Mouse (Mus musculus): Measurements from ENCODE around the gene Lamb3.

The Lamb3 gene

DNA sequence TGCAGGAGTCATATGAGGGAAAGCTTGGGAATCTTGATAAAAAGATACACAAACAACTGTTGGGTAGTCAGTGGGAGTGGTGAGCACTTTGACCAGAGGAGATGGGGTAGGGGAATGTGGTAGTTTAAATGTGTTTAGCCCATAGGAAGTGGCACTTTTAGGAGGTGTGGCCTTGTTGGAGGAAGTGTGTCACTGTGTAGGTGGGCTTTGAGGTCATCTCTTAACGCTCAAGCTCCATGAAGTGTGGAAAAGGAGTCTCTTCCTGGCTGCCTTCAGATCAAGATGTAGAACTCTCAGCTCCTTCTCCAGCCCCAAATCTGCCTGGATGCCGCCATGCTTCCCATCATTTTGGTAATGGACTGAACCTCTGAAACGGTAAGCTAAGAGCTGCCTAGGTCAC lies at the start of gene Lamb3:
Gene Lamb3, plus strand, starts transcription at position 197 of the 400 bp plus-strand sequence.
- no peak for DNase-seq (ENCODE audit: low spot score)

DNA sequence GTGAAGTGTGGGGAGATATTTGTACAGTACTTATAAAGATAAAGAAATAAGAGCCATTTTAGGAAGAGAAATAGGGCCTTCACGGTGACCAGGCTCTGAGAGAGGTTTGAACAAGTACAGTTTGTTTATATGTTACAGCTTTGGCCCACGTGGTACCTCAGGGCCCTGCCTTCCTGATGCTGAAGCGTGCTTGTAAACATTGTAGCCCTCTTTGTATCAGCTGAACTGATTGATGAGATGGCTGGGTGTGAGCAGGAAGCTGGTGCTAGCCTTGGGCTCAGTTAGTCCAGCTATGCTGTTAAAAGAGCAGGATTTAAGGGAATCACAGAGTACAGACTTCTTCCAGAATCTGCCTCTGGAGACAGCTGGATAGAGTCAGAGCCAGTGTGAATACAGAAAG lies 48.3 kb upstream of the Lamb3 start:
- no peak for DNase-seq (ENCODE audit: low spot score)

DNA sequence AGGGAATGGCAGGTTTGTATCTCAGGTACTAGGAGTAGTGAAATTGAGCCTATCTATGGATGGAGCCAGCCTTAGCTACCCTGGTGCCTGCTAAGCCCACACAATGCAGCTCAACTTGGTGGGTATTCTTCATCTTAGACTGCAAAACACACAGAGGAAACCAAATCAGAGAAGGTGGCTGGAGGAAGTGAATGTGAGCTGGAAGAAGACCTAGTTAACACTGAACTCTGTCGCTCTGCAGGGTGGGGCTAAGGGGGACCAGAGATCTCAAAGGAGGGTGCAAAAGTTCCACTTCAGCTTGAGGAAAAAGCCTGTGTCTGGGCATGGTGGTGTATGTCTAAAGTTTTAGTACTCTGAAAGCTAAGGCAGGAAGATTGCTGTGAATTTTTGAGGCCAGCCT lies 47.9 kb upstream of the Lamb3 start:
- DNase-seq (ENCODE audit: low spot score), result no peak

DNA sequence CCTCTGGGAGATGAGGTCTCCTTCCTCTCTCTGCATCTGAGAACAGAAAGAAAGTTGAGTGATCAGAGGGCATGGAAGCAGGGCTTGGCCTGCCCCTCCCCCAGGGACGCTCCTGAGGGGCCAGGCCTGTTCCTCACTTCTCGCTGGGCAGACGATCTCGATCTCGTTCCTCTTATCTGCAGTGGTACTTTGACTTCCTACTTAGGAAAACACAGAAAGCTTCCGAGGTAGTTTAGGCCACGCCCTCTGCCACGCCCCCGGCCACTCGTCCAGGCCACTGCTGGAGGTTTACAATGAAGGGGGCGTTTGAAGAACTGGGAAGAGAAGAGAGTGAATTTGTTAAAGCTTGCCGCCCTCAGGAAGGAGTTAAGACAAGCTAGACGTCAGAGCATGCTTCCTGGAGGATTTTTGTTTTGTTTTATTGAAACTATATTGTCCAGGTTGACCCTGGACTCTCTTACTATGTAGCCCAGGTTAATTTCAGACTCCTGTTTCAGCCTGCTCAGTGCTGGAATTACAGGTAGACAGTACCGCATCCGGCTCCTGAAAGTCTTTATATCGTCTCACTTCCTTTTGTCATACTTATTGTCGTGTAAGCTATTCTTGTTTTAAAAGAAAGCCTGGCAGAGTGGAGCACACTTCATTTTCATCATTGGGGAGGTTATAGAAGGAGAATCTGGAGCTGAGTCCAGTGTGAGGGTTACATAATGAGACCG lies 47.0 kb upstream of the Lamb3 start:
- DNase-seq (ENCODE audit: low spot score), result peak; percentile 77

GRCm38 (mm10) chr1:193167746-193168145 lies 39.8 kb upstream of the Lamb3 start, which contains the start of gene A130010J15Rik:
Gene A130010J15Rik, plus strand, starts transcription at chr1:193168046.
- DNase-seq (ENCODE audit: low spot score), result no peak

DNA sequence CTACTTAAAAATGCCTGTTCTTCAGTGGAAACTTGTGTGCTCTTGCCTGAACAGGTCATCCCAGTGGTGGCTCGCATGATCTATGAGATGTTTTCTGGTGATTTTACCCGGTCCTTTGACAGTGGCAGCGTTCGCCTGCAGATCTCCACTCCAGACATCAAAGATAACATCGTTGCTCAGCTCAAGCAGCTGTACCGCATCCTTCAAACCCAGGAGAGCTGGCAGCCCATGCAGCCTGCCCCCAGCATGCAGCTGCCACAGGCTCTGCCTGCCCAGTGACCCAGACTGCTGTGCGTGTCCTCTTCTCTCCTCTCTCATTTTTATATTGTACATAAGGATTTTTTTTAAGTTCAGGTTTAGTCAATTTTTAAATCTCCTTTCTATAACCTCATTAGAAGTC lies 38.3 kb upstream of the Lamb3 start:
- no peak for DNase-seq (ENCODE audit: low spot score)

DNA sequence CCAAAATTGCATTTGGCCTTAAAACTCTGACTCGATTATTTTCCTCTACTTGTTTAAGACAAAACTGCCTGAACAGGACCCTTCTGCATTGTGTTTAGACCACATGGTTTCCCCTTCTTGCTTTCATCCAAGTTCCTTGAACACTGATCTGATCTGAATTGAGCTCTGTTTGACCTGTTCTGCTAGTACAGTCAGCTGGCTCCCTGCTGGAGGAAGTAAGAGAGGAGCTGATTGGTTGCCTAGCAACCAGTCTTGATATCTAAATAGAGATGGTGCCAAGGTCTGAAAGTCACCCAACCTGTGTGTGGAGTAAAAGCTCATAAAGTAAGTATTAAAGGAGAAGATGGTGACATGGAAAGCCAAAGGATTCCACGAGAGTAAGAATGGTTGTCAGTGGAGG lies 37.6 kb upstream of the Lamb3 start:
- no peak for DNase-seq (ENCODE audit: low spot score)

GRCm38 (mm10) chr1:193172991-193173809 lies 34.3 kb upstream of the Lamb3 start:
- DNase-seq (ENCODE audit: low spot score), result peak; percentile 99

DNA sequence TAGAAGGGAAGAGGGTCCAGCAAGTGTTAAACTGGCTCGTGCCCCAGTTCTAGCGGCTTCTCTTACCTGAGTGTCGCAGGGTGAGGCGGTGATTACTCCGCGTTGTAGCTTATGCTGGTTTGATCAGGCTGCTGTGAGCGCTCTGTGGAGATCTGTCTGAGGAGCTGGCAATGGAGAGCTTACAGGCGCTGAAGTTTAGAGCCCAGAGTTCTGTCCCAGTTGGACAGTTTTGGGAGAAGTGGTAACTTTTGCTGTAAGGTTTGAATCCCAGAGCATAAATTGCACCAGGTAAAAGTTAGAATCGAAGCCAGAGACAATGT lies 33.7 kb upstream of the Lamb3 start:
- DNase-seq (ENCODE audit: low spot score), result no peak

DNA sequence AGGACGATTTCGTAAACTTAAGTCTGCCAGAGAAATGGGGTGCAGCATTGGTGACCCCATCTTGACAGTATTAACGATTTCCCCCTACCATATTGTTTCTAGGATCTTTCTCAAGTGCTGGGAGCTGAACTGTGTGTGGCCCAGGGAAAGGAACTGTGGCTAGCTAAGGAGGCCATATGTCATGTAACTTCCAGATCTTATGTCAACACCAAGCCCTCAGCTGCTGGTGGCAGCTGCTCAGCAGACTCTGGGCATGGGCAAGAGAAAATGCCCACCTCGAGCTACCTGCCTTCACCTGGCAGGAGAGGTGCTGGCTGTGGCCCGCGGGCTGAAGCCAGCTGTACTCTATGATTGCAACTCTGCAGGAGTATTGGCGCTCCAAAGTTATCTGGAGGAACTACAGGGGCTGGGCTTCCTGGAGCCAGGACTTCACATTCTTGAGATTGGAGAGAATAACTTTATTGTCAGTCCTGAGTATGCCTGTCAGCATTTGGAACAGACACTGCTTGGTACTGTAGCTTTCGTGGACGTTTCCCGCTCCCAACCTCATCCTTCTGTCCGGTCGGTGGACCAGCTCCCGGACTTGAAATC lies 33.3 kb upstream of the Lamb3 start:
- DNase-seq (ENCODE audit: low spot score), result no peak

DNA sequence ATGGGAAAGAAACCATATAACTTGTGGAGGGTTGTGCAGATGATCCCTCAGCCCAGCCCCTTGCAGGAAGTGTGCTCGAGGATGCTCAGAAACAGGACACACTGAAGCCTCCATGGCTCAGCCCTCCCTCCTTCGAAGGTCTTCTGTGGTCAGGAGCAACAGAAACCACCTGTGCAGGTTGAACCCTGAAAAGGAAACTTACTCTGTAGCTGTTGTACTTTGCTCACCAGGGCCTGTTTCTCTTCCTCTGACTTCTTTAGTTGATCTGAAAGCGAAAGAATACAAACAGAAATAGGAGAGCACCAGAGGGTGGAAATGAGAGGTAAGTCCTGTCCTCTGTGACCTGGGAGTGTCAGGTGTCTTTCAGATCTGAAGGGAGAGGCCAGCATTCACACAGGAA lies 26.4 kb upstream of the Lamb3 start:
- DNase-seq (ENCODE audit: low spot score), result no peak

GRCm38 (mm10) chr1:193188257-193188656 lies 19.2 kb upstream of the Lamb3 start:
- DNase-seq (ENCODE audit: low spot score), result no peak

DNA sequence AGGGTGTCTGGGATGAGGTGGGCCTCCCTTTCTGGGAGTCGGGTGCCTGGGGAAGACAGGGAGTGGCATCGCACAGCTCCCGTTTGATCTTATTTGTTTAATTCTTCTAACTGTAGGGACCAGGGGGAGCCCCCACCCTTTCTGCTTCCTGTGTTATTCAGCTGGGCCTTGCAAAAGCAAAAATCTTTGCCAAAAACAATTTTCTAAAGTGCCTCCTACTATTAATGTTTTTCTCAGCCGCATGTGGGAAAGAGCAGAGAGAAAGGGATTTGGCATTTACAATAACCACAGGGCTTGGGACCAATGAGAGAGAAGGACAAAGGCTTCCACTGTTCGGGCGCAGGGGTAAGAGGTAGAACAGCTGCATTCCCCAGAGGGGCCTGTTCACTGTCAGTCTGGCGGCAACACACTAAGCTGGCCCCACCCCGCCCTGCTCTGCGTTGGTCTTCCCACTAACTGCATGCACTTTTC lies 18.3 kb upstream of the Lamb3 start:
- DNase-seq (ENCODE audit: low spot score), result peak; percentile 66

DNA sequence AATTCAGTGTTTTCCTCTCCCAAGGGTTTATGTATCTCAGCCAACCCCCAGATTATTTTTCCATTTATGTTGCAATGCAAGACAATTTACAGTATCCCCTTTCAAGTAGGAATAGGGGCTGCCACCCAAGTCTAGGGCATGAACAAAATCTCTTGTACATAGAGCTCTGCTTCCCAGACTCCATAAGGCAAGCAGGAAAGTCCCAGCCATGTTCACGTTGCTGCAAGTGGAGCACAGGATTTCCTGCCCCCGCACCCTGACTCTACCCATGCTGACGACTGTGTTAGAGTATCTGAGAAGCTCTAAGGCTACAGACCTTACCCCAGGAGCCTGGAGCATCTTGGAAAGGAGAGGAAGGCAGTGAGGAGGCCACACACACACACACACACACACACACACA lies 17.7 kb upstream of the Lamb3 start:
- DNase-seq (ENCODE audit: low spot score), result no peak

GRCm38 (mm10) chr1:193191675-193192283 lies 15.7 kb upstream of the Lamb3 start:
- no peak for DNase-seq (ENCODE audit: low spot score)

- DNase-seq (ENCODE audit: low spot score), result no peak
Measured at GRCm38 (mm10) chr1:193194416-193195140, 12.9 kb upstream of the Lamb3 start.

DNA sequence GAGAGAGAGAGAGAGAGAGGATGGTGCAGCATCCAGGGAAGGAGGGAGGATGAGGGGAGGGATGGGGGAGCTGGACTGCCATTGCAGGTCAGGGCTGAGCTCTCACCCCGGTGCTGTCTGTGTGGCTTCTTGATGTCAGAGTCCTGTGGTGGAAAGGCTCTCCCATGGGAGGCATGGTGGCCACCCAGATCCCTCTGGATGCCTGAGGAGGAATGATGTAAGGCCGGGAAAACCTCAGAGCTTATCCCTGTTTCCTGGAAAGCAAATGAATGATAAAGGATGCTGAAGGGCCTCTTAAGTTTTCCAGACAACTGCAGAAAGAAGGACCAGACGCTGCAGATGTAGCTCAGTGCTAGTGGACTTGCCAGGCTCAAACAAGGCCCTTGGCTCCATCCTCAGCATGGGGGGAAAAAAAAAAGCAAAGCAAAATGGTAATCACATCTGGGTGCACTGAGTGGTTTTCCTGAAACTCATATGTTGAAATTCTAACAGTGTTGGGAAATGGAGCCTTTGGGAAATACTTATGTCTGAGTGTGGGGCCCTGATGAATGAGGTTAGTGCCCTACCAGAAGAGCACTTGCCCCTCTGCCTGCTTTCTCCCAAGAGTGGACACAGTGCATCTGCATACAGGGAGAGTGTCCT lies 12.2 kb upstream of the Lamb3 start:
- DNase-seq (ENCODE audit: low spot score), result no peak

GRCm38 (mm10) chr1:193197494-193198205 lies 9.8 kb upstream of the Lamb3 start:
- DNase-seq (ENCODE audit: low spot score), result no peak

DNA sequence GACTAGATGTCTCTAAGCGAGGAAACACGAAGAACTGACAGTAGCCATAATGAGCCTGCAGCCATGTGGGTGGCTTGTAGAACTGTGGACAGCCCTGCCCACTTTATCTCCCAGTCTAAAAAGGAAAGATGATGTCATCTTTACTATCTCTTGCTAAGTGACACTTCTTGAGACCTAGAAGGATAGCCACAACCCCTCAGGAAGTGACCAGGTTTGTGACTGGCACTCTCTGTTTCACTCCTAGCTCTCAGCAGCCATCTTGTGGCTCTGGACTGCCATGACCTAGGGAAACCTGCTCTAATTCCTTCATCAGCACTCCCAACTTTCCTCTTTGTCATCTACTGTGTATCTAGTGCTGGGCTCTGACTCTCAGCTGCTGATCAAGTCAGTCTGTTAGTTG lies 9.2 kb upstream of the Lamb3 start:
- DNase-seq (ENCODE audit: low spot score), result no peak

- DNase-seq (ENCODE audit: low spot score), result no peak
Measured at GRCm38 (mm10) chr1:193200640-193201382, 6.7 kb upstream of the Lamb3 start.

All from embryo, embryonic 10.5 days (tissue).